Mouse (Mus musculus) kidney, embryonic 15.5 days (tissue): ENCODE measurements at regions not wholly inside any gene's neighbourhood (a gene's known extent, or its start where the extent isn't known, plus 50 kb on each side); places are given as distances from the start of the nearest gene placed in this dataset.

Experiments used
- ATAC-seq: fragments of 200-750 bp; cut with Nextera tagmentation; replicated peaks from 2 replicates; pipeline ENCODE4 v1.8.0; 2017; ENCODE audit warnings: moderate TSS enrichment; ENCODE audit not compliant: low FRiP score
- H3K27ac ChIP-seq: fragments of 300-500 bp; sonication (generic); 2 replicates; pipeline ENCODE4 v1.5.1; 2015; ENCODE audit warnings: mild to moderate bottlenecking, inconsistent platforms
- H3K27me3 ChIP-seq: fragments of 300-500 bp; sonication (generic); 2 replicates; pipeline ENCODE4 v1.6.1; 2015; ENCODE audit warnings: inconsistent platforms
- H3K36me3 ChIP-seq: fragments of 300-500 bp; sonication (generic); 2 replicates; pipeline ENCODE4 v1.6.1; 2015; ENCODE audit warnings: inconsistent platforms
- H3K4me1 ChIP-seq: fragments of 300-500 bp; sonication (generic); 2 replicates; pipeline ENCODE4 v1.6.1; 2015; ENCODE audit warnings: inconsistent platforms
- H3K4me2 ChIP-seq: fragments of 300-500 bp; sonication (generic); 2 replicates; pipeline ENCODE4 v1.6.1; 2015; ENCODE audit warnings: moderate library complexity, mild to moderate bottlenecking, inconsistent platforms
- H3K4me3 ChIP-seq: fragments of 300-500 bp; sonication (generic); replicated peaks from 2 replicates; pipeline ENCODE4 v1.5.1; 2015; ENCODE audit warnings: mild to moderate bottlenecking, inconsistent platforms
- H3K9ac ChIP-seq: fragments of 300-500 bp; sonication (generic); 2 replicates; pipeline ENCODE4 v1.6.1; 2015; ENCODE audit warnings: mild to moderate bottlenecking, inconsistent platforms
- H3K9me3 ChIP-seq: fragments of 300-500 bp; sonication (generic); replicated peaks from 2 replicates; pipeline ENCODE4 v1.6.1; 2016; ENCODE audit warnings: inconsistent platforms
- WGBS: fragments of 180-500 bp; shearing (Covaris S2); methylation state at CpG from one replicate; pipeline ENCODE4 v1.1.7; 2015; ENCODE audit warnings: mixed read lengths; 5-methylcytosine and 5-hydroxymethylcytosine counted together

GRCm38 (mm10) chr14:56313969-56314368, 50.9 kb upstream of the Atp12a start:
- no peaks in the 10 kb centered on the region for H3K27me3 ChIP-seq
- H3K36me3 ChIP-seq: no peaks in the 10 kb centered on the region
- no peak overlapping the region for H3K4me3 ChIP-seq
- 0 out of 2 replicates have a peak, but pooled peaks cover 2% of the 10 kb centered on the region for H3K4me1 ChIP-seq
- H3K27ac ChIP-seq: no peak overlapping the region
- no peak overlapping the region for H3K4me2 ChIP-seq
- H3K9ac ChIP-seq: no peak overlapping the region
- peak; percentile 49; the same call in 1 of the 2 replicates for ATAC-seq
- 62% methylated on average over 9 of the region's 9 CpGs for WGBS
- no peaks in the 10 kb centered on the region for H3K9me3 ChIP-seq

- Histone ChIP-seq H3K4me1 (0 out of 2 replicates have a peak, but pooled peaks cover 2% of the 10 kb centered on the region), H3K4me3 (no peak overlapping the region), H3K27me3 (no peaks in the 10 kb centered on the region), H3K9ac (no peak overlapping the region), H3K9me3 (no peaks in the 10 kb centered on the region), H3K4me2 (peak overlapping the region; percentile 17; the same call in 1 of the 2 replicates), H3K36me3 (no peaks in the 10 kb centered on the region), H3K27ac (no peak overlapping the region)
- 28% methylated on average over 7 of the region's 7 CpGs for WGBS
- ATAC-seq: no peak
Measured at GRCm38 (mm10) chr14:56314459-56314858, 50.4 kb upstream of the Atp12a start.
